Mouse (Mus musculus) intestine, embryonic 14.5 days (tissue): ENCODE data around the gene Minpp1. TPM values are rescaled to one million over a fixed set of nuclear protein-coding genes. Genes with fewer than 3 reads are reported as not detected.
"Not testable (repeated sequence)": the region's sequence is repeated elsewhere in the genome, so short reads cannot be mapped to it uniquely, and the experiment has no call there.

Experiments
- ATAC-seq: fragments of 200-750 bp; cut with Nextera tagmentation; replicated peaks from 2 replicates; pipeline ENCODE4 v1.8.0; 2017; ENCODE audit warnings: low read depth, moderate number of reproducible peaks, moderate TSS enrichment, moderate library complexity; ENCODE audit not compliant: low FRiP score, low TSS enrichment
- DNase-seq: peaks from one replicate; pipeline ENCODE4 v3.0.0-alpha.2; 2018; ENCODE audit warnings: low spot score
- H3K27ac ChIP-seq: fragments of 300-500 bp; sonication (generic); 2 replicates; pipeline ENCODE4 v1.5.1; 2014; ENCODE audit warnings: low read depth, mild to moderate bottlenecking, control low read depth
- H3K27me3 ChIP-seq: fragments of 300-500 bp; sonication (generic); replicated peaks from 2 replicates; pipeline ENCODE4 v1.6.1; 2014; ENCODE audit warnings: low read length, control low read depth; ENCODE audit not compliant: control insufficient read depth, insufficient read depth
- H3K36me3 ChIP-seq: fragments of 300-500 bp; sonication (generic); 2 replicates; pipeline ENCODE4 v1.6.1; 2014; ENCODE audit warnings: low read length, control low read depth; ENCODE audit not compliant: control insufficient read depth, insufficient read depth
- H3K4me1 ChIP-seq: fragments of 300-500 bp; sonication (generic); replicated peaks from 2 replicates; pipeline ENCODE4 v1.6.1; 2014; ENCODE audit warnings: low read length, control low read depth, mixed read lengths; ENCODE audit not compliant: control insufficient read depth, insufficient read depth
- H3K4me2 ChIP-seq: fragments of 300-500 bp; sonication (generic); 2 replicates; pipeline ENCODE4 v1.6.1; 2014; ENCODE audit warnings: low read length
- H3K4me3 ChIP-seq: fragments of 300-500 bp; sonication (generic); 2 replicates; pipeline ENCODE4 v1.5.1; 2014; ENCODE audit warnings: low read depth, low read length, control low read depth, mixed read lengths
- H3K9ac ChIP-seq: fragments of 300-500 bp; sonication (generic); 2 replicates; pipeline ENCODE4 v1.6.1; 2014; ENCODE audit warnings: mild to moderate bottlenecking, low read length
- H3K9me3 ChIP-seq: fragments of 300-500 bp; sonication (generic); 2 replicates; pipeline ENCODE4 v1.6.1; 2016; ENCODE audit warnings: low read length, control low read depth; ENCODE audit not compliant: control insufficient read depth
- WGBS: fragments of 180-500 bp; shearing (Covaris S2); extraction: QIAGEN DNeasy Blood & Tissue Kit; methylation state at CpG from one replicate; pipeline ENCODE4 v1.1.7; 2014; 5-methylcytosine and 5-hydroxymethylcytosine counted together
- polyA plus RNA-seq: library from polyadenylated mRNA; unstranded; fragments of >200 nt; fragmentation: Nextera tagmentation; extraction: Ambion mirVana; gene quantifications from 2 replicates; pipeline ENCODE4 v1.2.1, GENCODE M21; 2014

Minpp1 gene
- 63.1 and 65.3 TPM in 2 replicates for polyA plus RNA-seq

DNA sequence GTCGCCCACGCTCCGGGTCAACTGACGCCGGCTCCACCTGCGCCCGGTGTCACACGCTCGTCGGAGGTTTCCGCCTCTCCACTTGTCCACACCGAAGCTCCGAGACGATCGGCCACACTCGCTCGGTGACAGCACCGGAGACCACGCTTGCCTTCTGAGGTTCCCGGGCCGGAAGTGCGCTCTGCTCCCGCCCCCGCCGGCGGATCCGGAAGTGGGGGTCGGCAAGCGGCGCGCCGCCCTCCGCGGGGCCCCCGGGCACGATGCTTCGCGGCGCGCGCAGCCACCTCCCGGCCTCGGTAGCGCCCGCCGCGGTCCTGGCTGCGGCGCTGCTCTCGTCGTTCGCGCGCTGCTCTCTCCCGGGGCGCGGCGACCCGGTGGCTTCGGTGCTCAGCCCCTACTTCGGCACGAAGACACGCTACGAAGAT, at the start of gene Minpp1:
TSS of gene Minpp1 (plus strand) at position 89 of the 425 bp plus-strand sequence.
- Histone ChIP-seq H3K27me3 (no peaks in the 10 kb centered on the region), H3K9ac (peak within 1 kb of the TSS; percentile 82), H3K9me3 (no peaks in the 10 kb centered on the region), H3K4me3 (peak within 1 kb of the TSS; percentile 91), H3K36me3 (no peaks in the 10 kb centered on the region), H3K27ac (peak within 1 kb of the TSS; percentile 82), H3K4me2 (peak within 1 kb of the TSS; percentile 83), H3K4me1 (peaks cover 21% of the 10 kb centered on the region)
- under 1% methylated on average over 56 of the region's 64 CpGs for WGBS
- ATAC-seq (peak; percentile 89), DNase-seq (peak; percentile 93)

DNA sequence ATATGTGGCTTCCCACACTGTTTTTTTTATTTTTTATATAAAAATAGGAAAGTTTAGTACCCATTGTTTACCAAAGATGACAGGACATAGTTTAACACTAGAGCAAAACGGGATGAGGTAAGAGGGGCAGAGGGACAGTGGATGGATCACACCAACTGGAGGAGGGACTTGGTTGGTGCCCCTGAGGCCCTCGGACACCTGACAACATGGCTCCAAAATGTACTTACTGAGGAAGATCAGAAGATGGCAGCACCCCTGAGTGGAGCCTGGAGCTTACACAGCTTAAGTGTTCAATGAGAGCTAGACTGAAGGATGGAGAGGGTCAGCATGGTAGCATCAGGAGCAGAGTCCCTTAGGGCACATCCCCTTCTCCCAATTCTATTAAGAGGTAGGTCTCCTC, 46.2 kb upstream of the Minpp1 start:
- no peaks in the 10 kb centered on the region for H3K27me3 ChIP-seq
- WGBS: 92% methylated on average over 2 of the region's 2 CpGs
- ATAC-seq: no peak

DNA sequence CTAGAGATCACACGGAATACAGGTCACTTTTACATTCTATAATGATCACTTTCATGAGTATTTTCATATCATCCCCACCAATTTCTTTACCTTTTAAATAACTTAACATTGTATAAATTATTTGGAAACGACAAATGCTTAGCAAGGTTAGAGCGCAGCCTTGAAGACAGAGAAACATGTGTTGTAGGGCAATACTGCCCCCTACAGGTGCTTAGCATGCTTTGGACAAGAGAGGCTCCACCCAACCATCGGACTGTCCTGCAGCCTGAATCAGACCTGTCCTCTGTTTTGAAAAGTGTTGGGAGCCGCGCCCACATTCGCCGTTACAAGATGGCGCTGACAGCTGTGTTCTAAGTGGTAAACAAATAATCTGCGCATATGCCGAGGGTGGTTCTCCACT, 44.0 kb upstream of the Minpp1 start:
- H3K27ac ChIP-seq: no peak overlapping the region
- no peaks in the 10 kb centered on the region for H3K36me3 ChIP-seq
- no peaks in the 10 kb centered on the region for H3K9me3 ChIP-seq
- WGBS: 97% methylated on average over 10 of the region's 11 CpGs
- H3K4me2 ChIP-seq: no peak overlapping the region
- no peaks in the 10 kb centered on the region for H3K27me3 ChIP-seq
- ATAC-seq: no peak
- no peak overlapping the region for H3K4me3 ChIP-seq
- H3K9ac ChIP-seq: no peak overlapping the region
- no peaks in the 10 kb centered on the region for H3K4me1 ChIP-seq
- no peak for DNase-seq

More for the DNA sequence above, 46.2 kb upstream of the Minpp1 start:
- no peak for DNase-seq
- no peak overlapping the region for H3K4me2 ChIP-seq
- no peaks in the 10 kb centered on the region for H3K36me3 ChIP-seq
- no peak overlapping the region for H3K9ac ChIP-seq
- H3K4me3 ChIP-seq: no peak overlapping the region
- H3K9me3 ChIP-seq: no peaks in the 10 kb centered on the region
- no peaks in the 10 kb centered on the region for H3K4me1 ChIP-seq
- no peak overlapping the region for H3K27ac ChIP-seq

DNA sequence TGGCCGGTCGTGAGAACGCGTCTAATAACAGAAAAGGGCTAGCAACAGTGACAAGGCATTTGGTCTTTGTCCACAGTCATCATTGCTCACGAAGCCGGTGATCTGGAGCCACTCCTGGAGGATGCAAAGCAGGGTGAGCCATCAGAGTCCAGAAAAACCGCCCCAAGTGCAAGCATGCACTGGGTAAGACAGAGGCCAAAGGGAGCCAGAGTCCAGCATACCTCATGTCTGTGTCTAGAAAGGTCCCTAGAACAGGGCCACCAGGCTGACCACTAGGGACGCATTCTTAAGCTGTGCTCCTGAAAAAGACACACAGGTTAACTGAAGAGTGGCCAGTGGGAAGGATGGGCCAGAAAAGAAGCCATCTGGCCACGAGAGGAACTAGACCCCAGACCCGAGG, 36.6 kb upstream of the Minpp1 start:
- no peaks in the 10 kb centered on the region for H3K4me1 ChIP-seq
- DNase-seq (no peak), ATAC-seq (no peak)
- no peaks in the 10 kb centered on the region for H3K36me3 ChIP-seq
- H3K27ac ChIP-seq: no peak overlapping the region
- H3K27me3 ChIP-seq: no peaks in the 10 kb centered on the region
- H3K4me2 ChIP-seq: no peak overlapping the region
- H3K9me3 ChIP-seq: no peaks in the 10 kb centered on the region
- no peak overlapping the region for H3K4me3 ChIP-seq
- no peak overlapping the region for H3K9ac ChIP-seq
- WGBS: 96% methylated on average over 10 of the region's 10 CpGs

DNA sequence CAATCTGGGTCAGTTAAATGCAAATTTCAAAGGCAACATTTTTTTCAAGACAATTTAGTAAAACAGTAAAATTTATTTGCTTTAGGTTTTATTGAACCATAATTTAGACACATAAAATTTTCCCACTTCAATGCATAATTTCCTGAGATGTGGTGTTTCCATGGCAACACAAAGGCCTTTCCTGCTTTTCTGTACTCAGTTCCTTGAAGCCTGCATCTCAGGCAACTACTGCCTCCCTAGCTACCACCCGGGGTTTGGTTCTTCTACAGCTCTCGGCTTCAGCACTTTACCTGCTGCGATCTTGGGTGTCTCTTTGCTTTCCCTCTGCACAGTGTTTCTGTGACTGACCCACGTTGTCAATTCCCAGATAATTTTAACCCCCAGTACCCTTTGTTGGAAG, 33.3 kb upstream of the Minpp1 start:
- H3K9me3 ChIP-seq: no peaks in the 10 kb centered on the region
- ATAC-seq (no peak), DNase-seq (no peak)
- H3K9ac ChIP-seq: no peak overlapping the region
- H3K4me3 ChIP-seq: no peak overlapping the region
- H3K4me2 ChIP-seq: no peak overlapping the region
- H3K4me1 ChIP-seq: no peaks in the 10 kb centered on the region
- no peaks in the 10 kb centered on the region for H3K27me3 ChIP-seq
- WGBS: 78% methylated on average over 4 of the region's 4 CpGs
- H3K27ac ChIP-seq: no peak overlapping the region
- no peaks in the 10 kb centered on the region for H3K36me3 ChIP-seq

DNA sequence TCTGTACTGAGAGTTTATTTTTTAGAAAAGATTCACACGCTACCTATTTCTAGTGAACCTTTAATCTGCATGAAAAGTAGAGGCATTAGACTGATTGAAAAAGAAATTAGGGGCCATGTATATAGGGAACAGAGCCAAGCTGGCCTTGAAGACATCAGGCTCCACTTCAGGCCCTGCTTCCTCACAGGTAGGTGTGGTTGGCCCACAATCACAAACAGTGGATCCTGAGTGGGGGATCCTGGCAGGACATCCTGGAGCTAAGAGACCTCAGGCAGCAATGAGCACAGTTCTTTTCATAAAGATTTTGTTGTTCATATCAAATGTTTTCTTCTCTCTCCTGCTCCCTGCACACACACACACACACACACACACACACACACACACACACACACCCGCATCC, 28.8 kb upstream of the Minpp1 start:
- H3K4me2 ChIP-seq: no peak overlapping the region
- no peaks in the 10 kb centered on the region for H3K4me1 ChIP-seq
- no peaks in the 10 kb centered on the region for H3K36me3 ChIP-seq
- WGBS: 79% methylated on average over 2 of the region's 2 CpGs
- no peaks in the 10 kb centered on the region for H3K27me3 ChIP-seq
- no peak overlapping the region for H3K4me3 ChIP-seq
- no peaks in the 10 kb centered on the region for H3K9me3 ChIP-seq
- no peak overlapping the region for H3K27ac ChIP-seq
- ATAC-seq: no peak
- DNase-seq: no peak
- H3K9ac ChIP-seq: no peak overlapping the region

DNA sequence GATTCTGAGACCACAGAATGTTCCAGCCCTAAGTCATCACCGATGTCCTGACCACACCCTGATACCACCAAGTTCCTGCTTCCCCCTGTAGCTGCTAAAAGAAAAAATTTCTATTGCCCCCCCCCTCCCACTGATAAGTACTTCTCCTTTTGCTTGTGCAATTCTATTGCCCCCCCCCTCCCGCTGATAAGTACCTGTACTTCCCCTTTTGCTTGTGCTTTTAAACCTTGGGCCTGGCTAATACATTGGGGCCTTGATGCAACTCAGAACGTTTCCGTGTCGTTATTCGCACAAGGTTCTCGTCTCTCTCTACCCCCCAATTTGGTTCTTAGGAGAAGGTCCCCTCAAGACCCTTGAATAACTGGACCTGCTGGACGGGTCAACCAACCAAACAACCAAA, 27.9 kb upstream of the Minpp1 start:
- ATAC-seq: not testable (repeated sequence)

DNA sequence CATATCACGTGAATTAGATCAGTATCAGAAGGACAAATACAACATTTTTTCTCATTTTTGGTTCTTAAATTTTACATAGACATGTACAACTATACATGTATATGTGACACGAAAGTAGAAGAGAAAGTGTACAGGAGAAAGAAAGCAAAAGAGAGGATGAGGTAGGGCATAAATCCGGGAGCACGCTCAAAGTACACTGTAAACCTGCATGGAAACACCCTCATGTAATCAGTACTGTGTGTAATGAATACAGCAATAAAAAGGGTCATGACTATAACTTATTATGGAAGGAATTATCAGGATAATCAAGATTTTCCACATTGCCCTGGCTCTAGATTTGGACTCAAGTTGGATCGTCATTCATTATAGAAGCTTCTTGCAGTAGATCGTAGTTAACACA, 22.5 kb upstream of the Minpp1 start:
- H3K4me1 ChIP-seq: no peaks in the 10 kb centered on the region
- ATAC-seq: no peak
- H3K4me3 ChIP-seq: no peak overlapping the region
- 87% methylated on average over 6 of the region's 6 CpGs for WGBS
- no peak overlapping the region for H3K4me2 ChIP-seq
- no peaks in the 10 kb centered on the region for H3K9me3 ChIP-seq
- no peak for DNase-seq
- H3K36me3 ChIP-seq: no peaks in the 10 kb centered on the region
- H3K27ac ChIP-seq: no peak overlapping the region
- H3K27me3 ChIP-seq: no peaks in the 10 kb centered on the region
- H3K9ac ChIP-seq: no peak overlapping the region

More for the DNA sequence above, 27.9 kb upstream of the Minpp1 start:
- not testable (repeated sequence) for H3K4me3 ChIP-seq, DNase-seq, H3K27ac ChIP-seq, H3K27me3 ChIP-seq, H3K9me3 ChIP-seq, H3K4me2 ChIP-seq, H3K9ac ChIP-seq, H3K36me3 ChIP-seq, H3K4me1 ChIP-seq
- WGBS: 86% methylated on average over 8 of the region's 8 CpGs

DNA sequence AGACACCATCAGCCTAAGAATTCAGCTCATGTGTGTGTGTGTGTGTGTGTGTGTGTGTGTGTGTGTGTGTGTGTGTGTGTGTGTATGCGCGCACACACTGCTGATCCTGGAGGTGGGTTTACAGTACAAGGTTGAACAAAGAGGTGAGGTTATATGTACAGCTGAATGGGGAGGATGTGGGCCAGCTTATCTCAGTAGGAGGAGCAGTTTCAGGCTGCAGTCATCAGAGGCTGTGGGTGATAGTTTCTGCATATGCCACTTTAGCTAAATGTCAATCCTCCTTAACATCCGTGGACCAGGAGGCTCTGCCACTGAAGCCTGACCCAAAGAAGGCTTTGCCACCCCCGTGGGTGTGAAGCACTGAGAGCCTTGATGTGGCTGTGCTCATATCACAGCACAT, 20.3 kb upstream of the Minpp1 start:
- H3K4me1 ChIP-seq: no peaks in the 10 kb centered on the region
- DNase-seq: no peak
- no peaks in the 10 kb centered on the region for H3K27me3 ChIP-seq
- H3K27ac ChIP-seq: no peak overlapping the region
- H3K36me3 ChIP-seq: no peaks in the 10 kb centered on the region
- WGBS: 84% methylated on average over 4 of the region's 4 CpGs
- H3K9me3 ChIP-seq: no peaks in the 10 kb centered on the region
- H3K9ac ChIP-seq: no peak overlapping the region
- no peak overlapping the region for H3K4me2 ChIP-seq
- no peak for ATAC-seq
- no peak overlapping the region for H3K4me3 ChIP-seq
